Mouse (Mus musculus) right cerebral cortex, postnatal 36 days (tissue): ENCODE results near the gene Dcaf11.

Experiments
- DNase-seq, 2 experiments: peaks; one replicate each; pipeline ENCODE4 v3.0.0; 2022; ENCODE audit warnings: low spot score in 2 of 2, mixed read lengths in 1 of 2

Gene Dcaf11

GRCm38 (mm10) chr14:55555788-55556187, 4.0 kb upstream of the Dcaf11 start:
- no peak for DNase-seq

GRCm38 (mm10) chr14:55557003-55557402, 2.8 kb upstream of the Dcaf11 start:
- DNase-seq, result peak in 1 of 2 experiments; percentile 51

- no peak for DNase-seq
Observed at GRCm38 (mm10) chr14:55557587-55557986, 2.2 kb upstream of the Dcaf11 start.

GRCm38 (mm10) chr14:55558740-55559448, 912 bp upstream of the Dcaf11 start:
- DNase-seq, result no peak

- DNase-seq, result peak; percentile 98 to 99
Observed at GRCm38 (mm10) chr14:55560202-55561073, 632 bp downstream of the Dcaf11 start, which contains the start of gene A730061H03Rik. Gene A730061H03Rik (minus strand): TSS chr14:55560406.

- DNase-seq, result no peak
Observed at GRCm38 (mm10) chr14:55561860-55562259, 2.1 kb downstream of the Dcaf11 start.

- DNase-seq, result no peak
Observed at GRCm38 (mm10) chr14:55563249-55563648, 3.4 kb downstream of the Dcaf11 start.

- no peak for DNase-seq
Observed at GRCm38 (mm10) chr14:55565748-55566147, 5.9 kb downstream of the Dcaf11 start.

- no peak for DNase-seq
Observed at GRCm38 (mm10) chr14:55567496-55567895, 7.7 kb downstream of the Dcaf11 start.

GRCm38 (mm10) chr14:55570588-55570987, 10.8 kb downstream of the Dcaf11 start:
- no peak for DNase-seq

- no peak for DNase-seq
Observed at GRCm38 (mm10) chr14:55571760-55572159, 12.0 kb downstream of the Dcaf11 start.

GRCm38 (mm10) chr14:55575302-55575701, 15.5 kb downstream of the Dcaf11 start, which contains the start of gene Fitm1:
Gene Fitm1 (plus strand): TSS chr14:55575617.
- DNase-seq, result no peak

- no peak for DNase-seq
Observed at GRCm38 (mm10) chr14:55575711-55576110, 15.9 kb downstream of the Dcaf11 start.

GRCm38 (mm10) chr14:55576376-55576775, 16.6 kb downstream of the Dcaf11 start:
- DNase-seq, result peak in 1 of 2 experiments; percentile 43

GRCm38 (mm10) chr14:55577871-55578667, 18.3 kb downstream of the Dcaf11 start, which contains the start of gene Psme1:
Gene Psme1 (plus strand): TSS chr14:55578123.
- DNase-seq, result peak; percentile 51 to 53

GRCm38 (mm10) chr14:55578668-55579269, 19.0 kb downstream of the Dcaf11 start:
- no peak for DNase-seq

- DNase-seq, result no peak
Observed at GRCm38 (mm10) chr14:55579511-55580496, 20.0 kb downstream of the Dcaf11 start.

GRCm38 (mm10) chr14:55580731-55581130, 20.9 kb downstream of the Dcaf11 start:
- no peak for DNase-seq

GRCm38 (mm10) chr14:55581981-55582681, 22.3 kb downstream of the Dcaf11 start:
- no peak for DNase-seq
